Mouse (Mus musculus): ENCODE data around the gene Zg16. TPM values are rescaled to one million over a fixed set of nuclear protein-coding genes. Genes with fewer than 3 reads are reported as not detected.

Gene Zg16
- total RNA-seq, 2 experiments from 2014 or later = not detected

GRCm38 (mm10) chr7:127012845-127013244 is 74.3 kb downstream of the Zg16 start:
- no peak for DNase-seq
- intact Hi-C loops (cut with DNase I; ENCODE audit: low total_unique reads) = no loop called here

- intact Hi-C loops (cut with DNase I; ENCODE audit: low total_unique reads) = no loop called here
Measured at GRCm38 (mm10) chr7:127012374-127012773, 74.8 kb downstream of the Zg16 start.

GRCm38 (mm10) chr7:127011717-127012116 is 75.4 kb downstream of the Zg16 start:
- no peak for DNase-seq
- intact Hi-C loops (cut with DNase I; ENCODE audit: low total_unique reads) = no loop called here

More at GRCm38 (mm10) chr7:127012374-127012773, 74.8 kb downstream of the Zg16 start:
- DNase-seq = no peak

GRCm38 (mm10) chr7:127011051-127011450 is 76.1 kb downstream of the Zg16 start:
- intact Hi-C loops (cut with DNase I; ENCODE audit: low total_unique reads) = no loop called here
- DNase-seq = no peak

GRCm38 (mm10) chr7:127009307-127010085 is 77.6 kb downstream of the Zg16 start:
- intact Hi-C loops (cut with DNase I; ENCODE audit: low total_unique reads) = no loop called here
- no peak for DNase-seq

- intact Hi-C loops (cut with DNase I; ENCODE audit: low total_unique reads) = no loop called here
Measured at GRCm38 (mm10) chr7:127008239-127009019, 78.7 kb downstream of the Zg16 start.

GRCm38 (mm10) chr7:127007313-127008024 is 79.7 kb downstream of the Zg16 start:
- DNase-seq = no peak
- intact Hi-C loops (cut with DNase I; ENCODE audit: low total_unique reads) = no loop called here

More at GRCm38 (mm10) chr7:127008239-127009019, 78.7 kb downstream of the Zg16 start:
- peak; percentile 76 for DNase-seq

GRCm38 (mm10) chr7:127004122-127004875 is 82.8 kb downstream of the Zg16 start:
- intact Hi-C loops (cut with DNase I; ENCODE audit: low total_unique reads) = no loop called here

GRCm38 (mm10) chr7:127003620-127004019 is 83.5 kb downstream of the Zg16 start:
- DNase-seq = no peak
- intact Hi-C loops (cut with DNase I; ENCODE audit: low total_unique reads) = no loop called here

More at GRCm38 (mm10) chr7:127004122-127004875, 82.8 kb downstream of the Zg16 start:
- no peak for DNase-seq

Small RNAs within 50 kb of the gene (microRNA-seq; reads per million reads assigned to microRNA genes)
- gene Gm44343 = 0 reads per million in 2 experiments

Other genes starting within 250 kb of the Zg16 start
- gene Doc2a, start 239.9 kb downstream of the Zg16 start, total RNA-seq (2021) = not detected
- gene Hirip3, start 225.4 kb downstream of the Zg16 start, total RNA-seq (2021) = 1 to 10 TPM; 6.1 to 8.5 TPM
- 10 to 100 TPM; 13.7 to 14.1 TPM for gene Ino80e, start 225.0 kb downstream of the Zg16 start, total RNA-seq (2021)
- gene Taok2, start 202.6 kb downstream of the Zg16 start, total RNA-seq (2021) = 10 to 100 TPM; 33.1 to 33.5 TPM
- 10 to 100 TPM; 11.9 to 13.1 TPM for gene Tmem219, start 164.4 kb downstream of the Zg16 start, total RNA-seq (2021)
- gene Kctd13, start 158.4 kb downstream of the Zg16 start, total RNA-seq (2021) = 1 to 10 TPM; 2.5 to 3.2 TPM
- not detected for gene Asphd1, start 137.7 kb downstream of the Zg16 start, total RNA-seq (2021)
- 1 to 10 TPM; 7.3 to 7.5 TPM for gene Sez6l2, start 136.8 kb downstream of the Zg16 start, total RNA-seq (2021)
- 10 to 100 TPM; 34.9 to 38.5 TPM for gene Cdipt, start 111.4 kb downstream of the Zg16 start, total RNA-seq (2021)
- under 1 TPM; 0.59 to 0.78 TPM for gene Cdiptos, start 111.2 kb downstream of the Zg16 start, total RNA-seq (2021)
- gene Mvp, start 72.7 kb downstream of the Zg16 start, total RNA-seq (2021) = 10 to 100 TPM; 19.5 to 27.1 TPM
- under 1 TPM in 1 of 2 experiments, not detected in 1; 0.97 TPM for gene Pagr1b, start 70.8 kb downstream of the Zg16 start, total RNA-seq (2021)
- 10 to 100 TPM in 1 of 2 experiments, 1 to 10 TPM in 1; 8.6 to 15.3 TPM for gene Pagr1a, start 70.0 kb downstream of the Zg16 start, total RNA-seq (2021)
- 10 to 100 TPM; 11.1 to 11.6 TPM for gene Gm42742, start 66.2 kb downstream of the Zg16 start, total RNA-seq (2021)
- 1 to 10 TPM; 1.6 TPM for gene Prrt2, start 66.1 kb downstream of the Zg16 start, total RNA-seq (2021)
- 10 to 100 TPM; 53.6 to 58.2 TPM for gene Maz, start 60.3 kb downstream of the Zg16 start, total RNA-seq (2021)
- gene Kif22, start 44.9 kb downstream of the Zg16 start, total RNA-seq (2021) = 1 to 10 TPM; 5.1 to 6.0 TPM
- under 1 TPM; 0.95 to 0.96 TPM for gene AI467606, start 4.0 kb upstream of the Zg16 start, total RNA-seq (2021)
- 1 to 10 TPM in 1 of 2 experiments, under 1 TPM in 1; 0.97 to 1.4 TPM for gene Qprt, start 34.9 kb upstream of the Zg16 start, total RNA-seq (2021)
- gene Spn, start 50.5 kb upstream of the Zg16 start, total RNA-seq (2021) = under 1 TPM; 0.24 to 0.27 TPM
- gene Cd2bp2, start 108.7 kb upstream of the Zg16 start, total RNA-seq (2021) = 10 to 100 TPM; 30.0 to 32.0 TPM
- 10 to 100 TPM; 32.1 to 32.9 TPM for gene Tbc1d10b, start 121.1 kb upstream of the Zg16 start, total RNA-seq (2021)
- gene Mylpf, start 121.6 kb upstream of the Zg16 start, total RNA-seq (2021) = over 10,000 TPM; 57,620 to 58,231 TPM
- 1 to 10 TPM; 4.2 to 5.4 TPM for gene Zfp553, start 145.7 kb upstream of the Zg16 start, total RNA-seq (2021)
- gene Sept1, start 145.8 kb upstream of the Zg16 start, total RNA-seq (2021) = 1 to 10 TPM; 4.2 to 5.0 TPM
- 10 to 100 TPM; 18.0 to 21.6 TPM for gene Zfp771, start 156.9 kb upstream of the Zg16 start, total RNA-seq (2021)
- gene Dctpp1, start 173.4 kb upstream of the Zg16 start, total RNA-seq (2021) = 10 to 100 TPM; 24.7 to 27.0 TPM
- gene Sephs2, start 186.7 kb upstream of the Zg16 start, total RNA-seq (2021) = 10 to 100 TPM; 19.3 to 23.1 TPM
- under 1 TPM; 0.42 to 0.62 TPM for gene Itgal, start 208.9 kb upstream of the Zg16 start, total RNA-seq (2021)